Mouse (Mus musculus): ENCODE data around the gene Tnip1.

Tnip1 gene

DNA sequence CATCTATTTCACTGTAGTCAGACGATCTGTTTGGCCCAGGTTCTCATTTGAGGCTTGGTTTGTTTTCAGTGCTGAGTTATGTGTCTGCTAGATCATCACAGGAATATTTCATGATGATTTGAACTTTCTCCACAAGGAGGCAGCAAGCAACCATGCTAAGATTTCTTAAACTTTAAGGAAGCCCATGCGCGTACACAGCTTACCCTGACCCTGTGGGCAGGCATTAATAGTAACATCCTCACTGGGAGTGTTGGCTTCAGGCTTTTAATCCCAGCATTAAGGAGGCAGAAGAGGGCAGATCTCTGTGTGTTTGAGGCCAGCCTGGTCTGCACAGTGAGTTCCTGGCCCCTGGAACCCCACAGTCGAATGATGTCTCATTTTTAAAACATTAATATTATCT, 83.3 kb downstream of the Tnip1 start:
- DNase-seq (ENCODE audit: low read depth, low spot score): peak; percentile 85

DNA sequence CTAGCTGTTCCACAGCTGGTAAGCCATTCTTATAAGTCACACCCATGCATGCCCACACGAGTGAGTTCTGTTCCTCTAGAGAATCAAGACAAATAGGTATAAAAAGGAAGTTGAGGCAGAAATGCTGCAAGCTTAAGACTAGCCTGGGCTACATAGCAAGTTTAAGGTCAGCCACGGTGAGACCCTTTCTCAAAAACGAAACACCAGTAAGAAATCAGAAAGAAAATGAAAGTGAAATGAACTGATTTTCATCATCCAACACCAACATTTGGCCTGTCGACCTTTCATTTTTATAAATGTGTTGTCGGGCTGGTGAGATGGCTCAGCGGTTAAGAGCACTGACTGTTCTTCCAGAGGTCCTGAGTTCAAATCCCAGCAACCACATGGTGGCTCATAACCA, 83.8 kb downstream of the Tnip1 start:
- no peak for DNase-seq (ENCODE audit: low read depth, low spot score)

DNA sequence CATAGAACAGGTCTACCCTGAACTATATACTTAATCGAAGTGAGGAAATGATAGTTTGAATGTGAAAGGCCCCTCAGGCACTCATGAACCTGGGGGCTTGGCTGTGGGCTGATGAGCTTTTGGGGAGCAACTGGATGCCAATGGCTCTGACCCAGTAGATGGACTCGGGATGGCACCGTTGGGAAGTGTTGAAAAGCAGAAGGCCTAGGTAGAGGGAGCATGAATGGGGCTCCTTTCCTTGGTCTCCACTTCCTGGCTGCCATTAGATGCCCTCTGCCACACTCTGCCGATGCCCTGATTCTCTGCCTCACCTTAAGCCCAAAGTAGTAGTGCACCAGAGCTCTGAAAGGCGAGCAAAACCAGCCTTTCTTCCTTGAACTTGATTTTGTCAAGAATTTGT, 86.7 kb downstream of the Tnip1 start:
- no peak for DNase-seq (ENCODE audit: low read depth, low spot score)

DNA sequence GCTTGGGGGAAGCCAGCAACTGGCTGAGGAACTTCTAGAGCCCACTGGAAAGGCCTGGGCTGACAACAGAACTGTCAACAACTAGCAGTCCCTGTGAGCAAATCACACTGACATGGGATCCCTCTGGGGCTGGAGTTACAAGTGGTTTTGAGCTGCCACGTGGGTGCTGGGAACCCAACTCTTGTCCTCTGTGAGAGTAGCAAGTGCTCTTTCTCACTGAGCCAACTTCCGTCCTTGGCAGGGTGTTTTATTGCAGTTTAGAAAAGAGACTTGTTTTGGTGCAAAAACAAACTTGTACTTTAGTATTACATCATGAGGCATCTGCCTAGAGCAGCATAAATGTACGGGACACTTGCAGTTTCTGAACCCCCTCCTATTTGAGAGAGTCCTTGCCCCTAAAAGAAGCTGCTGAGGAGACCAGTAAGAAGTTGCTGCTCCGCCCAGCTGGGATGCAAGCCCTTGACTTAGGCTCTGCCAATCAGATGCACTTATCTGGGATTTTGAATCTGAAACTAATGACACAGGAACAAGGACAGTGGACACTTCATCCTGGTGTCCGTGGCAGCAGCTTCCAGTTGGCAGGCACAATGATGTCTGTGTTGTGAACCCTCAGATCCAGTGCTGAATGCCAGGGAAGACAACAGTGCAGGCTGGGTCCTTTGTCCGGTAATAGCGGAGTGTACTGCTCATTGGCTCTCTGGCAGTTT, 90.7 kb downstream of the Tnip1 start:
- DNase-seq (ENCODE audit: low read depth, low spot score): no peak

DNA sequence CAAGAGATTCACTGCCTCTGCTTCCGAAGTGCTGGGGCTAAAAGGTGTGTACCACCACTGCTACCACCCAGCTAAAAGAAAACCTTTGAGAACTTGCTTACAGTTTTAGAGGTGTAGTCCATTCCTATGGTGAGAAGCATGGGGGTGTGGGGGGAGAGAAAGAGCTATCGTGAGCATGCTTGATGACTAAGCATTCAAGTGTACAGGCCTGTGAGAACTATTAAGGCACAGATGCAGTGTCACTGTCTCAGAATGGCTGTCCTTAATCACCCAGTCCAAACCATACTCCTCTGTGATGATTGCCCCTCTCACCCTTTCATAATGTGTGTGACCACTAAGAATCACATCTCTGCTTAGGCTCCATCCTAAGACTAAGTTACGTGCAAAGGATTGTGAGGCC, 93.4 kb downstream of the Tnip1 start:
- no peak for DNase-seq (ENCODE audit: low read depth, low spot score)

DNA sequence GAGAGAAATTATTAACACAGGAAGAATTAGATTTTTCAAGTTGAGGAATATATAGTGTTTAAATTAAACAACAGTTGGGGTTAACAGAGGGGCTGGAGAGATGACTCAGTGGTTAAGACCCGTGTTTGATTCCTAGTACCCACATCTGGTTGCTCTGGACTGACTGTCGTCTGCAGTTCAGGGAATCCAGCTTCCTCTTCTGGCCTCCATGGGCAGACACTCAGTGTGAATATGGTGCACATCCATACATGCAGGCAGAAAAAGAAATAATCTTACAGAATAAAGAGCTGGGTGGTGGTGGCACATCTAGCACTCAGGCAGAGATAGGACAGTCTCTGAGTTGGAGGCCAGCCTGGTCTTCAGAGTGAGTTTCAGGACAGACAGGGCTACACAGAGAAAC, 94.3 kb downstream of the Tnip1 start:
- DNase-seq (ENCODE audit: low read depth, low spot score): no peak

DNA sequence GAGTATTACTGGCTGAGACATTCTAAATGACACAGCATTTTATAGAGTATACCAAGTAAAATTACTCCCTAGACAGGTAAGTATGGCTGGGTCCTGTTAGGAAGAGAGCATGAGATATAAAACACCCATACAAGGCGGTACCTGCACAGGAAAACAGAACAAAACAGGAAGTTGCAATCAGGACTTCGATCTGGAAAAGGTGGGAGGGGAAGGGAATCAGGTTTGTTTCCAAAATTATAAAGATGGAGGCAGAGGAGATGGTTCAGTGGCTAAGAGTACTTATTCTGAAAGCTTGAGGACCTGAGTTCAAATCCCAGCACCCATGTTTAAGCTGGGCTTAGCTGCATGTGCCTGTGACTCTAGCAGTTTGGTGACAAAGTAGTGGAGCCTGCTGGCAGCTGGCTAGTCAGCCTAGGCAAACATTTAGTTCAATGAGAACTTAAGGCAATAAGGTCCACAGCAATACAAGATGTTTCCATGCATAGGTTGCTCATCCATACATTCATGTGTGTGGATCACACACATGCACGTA, 94.7 kb downstream of the Tnip1 start:
- DNase-seq (ENCODE audit: low read depth, low spot score): peak; percentile 15

DNA sequence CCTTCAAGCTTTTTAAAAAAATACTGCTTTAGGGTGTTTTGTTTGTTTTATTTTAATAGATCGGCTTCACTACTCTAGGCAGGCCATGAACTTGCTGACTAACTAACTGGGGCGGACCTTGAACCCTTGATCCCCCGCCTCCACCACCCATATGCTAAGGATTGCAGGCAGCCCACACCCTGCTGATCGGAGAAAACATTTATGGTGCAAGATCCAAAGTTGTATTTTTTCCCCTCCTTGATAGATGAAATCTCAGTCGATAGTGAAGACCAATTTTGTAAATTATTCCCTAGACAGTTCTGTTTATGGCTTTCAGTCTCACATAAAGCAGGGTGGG, 95.7 kb downstream of the Tnip1 start:
- no peak for DNase-seq (ENCODE audit: low read depth, low spot score)

DNA sequence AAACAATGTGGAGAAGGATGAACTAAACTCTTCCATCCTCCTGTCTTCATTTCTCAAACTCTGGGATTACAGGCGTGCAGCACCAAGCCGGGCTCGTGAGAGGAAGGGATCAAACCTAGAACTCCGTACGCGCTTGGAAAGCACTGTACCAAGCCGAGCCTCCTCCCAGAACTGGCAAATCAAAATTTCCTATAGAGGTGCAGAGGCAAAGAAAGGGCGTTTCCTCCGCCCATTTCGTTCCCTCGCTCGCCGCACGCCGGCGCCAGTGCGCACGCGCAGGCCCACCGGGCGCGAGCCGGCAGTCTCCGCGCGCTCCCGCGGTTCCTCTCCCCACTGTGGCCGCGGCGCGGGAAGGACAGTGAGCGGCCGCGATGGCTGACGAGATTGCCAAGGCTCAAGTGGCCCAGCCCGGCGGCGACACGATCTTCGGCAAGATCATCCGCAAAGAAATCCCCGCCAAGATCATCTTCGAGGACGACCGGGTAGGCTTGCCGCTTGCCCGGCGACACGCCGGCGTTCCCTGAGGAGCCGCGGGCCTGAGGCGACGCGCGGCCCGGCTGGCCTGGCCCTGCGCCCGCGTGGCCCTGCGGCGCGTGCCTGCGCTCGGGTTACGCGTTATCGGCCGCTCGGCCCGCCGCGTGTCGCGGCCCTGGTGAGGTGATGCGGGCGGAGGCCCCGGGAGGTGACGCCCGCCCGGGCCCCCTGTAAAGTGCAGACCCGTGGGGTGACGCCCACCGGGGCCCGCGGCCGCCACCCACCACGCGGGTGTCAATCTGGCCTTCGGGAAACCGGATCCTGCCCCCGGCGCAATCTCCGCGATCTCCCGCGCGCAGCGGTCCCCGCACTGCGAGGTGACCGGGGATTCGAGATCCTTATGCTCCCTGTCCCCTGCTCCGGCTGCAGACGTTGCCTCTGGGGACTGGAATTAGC, 96.3 kb downstream of the Tnip1 start, which contains the start of gene Hint1:
TSS of gene Hint1 (plus strand) at position 265 of the 930 bp plus-strand sequence.
- peak; percentile 94 for DNase-seq (ENCODE audit: low read depth, low spot score)

DNA sequence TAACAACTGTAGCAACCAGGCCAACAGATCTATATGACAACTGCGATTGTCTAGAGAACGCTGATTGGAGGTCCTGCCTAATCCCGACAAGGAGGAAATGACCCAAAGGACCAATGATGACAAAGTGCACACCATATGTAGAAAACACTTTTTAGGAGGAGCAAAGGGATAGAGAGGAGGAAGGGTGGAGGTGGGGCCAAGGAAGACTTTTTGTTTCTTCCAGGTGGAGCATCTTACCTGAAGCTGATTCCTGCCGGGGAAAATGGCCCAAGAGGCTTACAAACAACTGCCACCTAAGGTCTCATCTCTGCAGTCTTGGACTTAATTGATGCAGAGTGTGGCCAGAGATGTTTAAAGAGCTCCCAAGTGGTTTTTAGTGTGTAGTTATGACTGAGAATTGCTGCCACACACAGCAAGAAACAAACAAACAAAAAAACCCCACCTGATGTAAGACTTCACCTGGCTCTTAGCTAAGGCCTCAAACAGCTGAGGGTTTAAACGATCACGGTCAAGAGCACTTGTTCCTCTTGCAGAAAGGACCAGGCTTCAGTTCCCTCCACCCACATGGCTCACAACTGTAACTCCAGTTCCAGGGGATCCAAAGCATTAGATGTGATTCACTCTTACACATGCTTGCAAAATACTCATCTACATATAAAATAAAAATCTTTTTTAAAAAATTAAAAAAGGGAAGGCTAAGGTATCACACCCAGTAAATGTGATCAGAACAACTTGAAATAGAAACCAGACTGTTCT, 97.2 kb downstream of the Tnip1 start:
- peak; percentile 17 for DNase-seq (ENCODE audit: low read depth, low spot score)

DNA sequence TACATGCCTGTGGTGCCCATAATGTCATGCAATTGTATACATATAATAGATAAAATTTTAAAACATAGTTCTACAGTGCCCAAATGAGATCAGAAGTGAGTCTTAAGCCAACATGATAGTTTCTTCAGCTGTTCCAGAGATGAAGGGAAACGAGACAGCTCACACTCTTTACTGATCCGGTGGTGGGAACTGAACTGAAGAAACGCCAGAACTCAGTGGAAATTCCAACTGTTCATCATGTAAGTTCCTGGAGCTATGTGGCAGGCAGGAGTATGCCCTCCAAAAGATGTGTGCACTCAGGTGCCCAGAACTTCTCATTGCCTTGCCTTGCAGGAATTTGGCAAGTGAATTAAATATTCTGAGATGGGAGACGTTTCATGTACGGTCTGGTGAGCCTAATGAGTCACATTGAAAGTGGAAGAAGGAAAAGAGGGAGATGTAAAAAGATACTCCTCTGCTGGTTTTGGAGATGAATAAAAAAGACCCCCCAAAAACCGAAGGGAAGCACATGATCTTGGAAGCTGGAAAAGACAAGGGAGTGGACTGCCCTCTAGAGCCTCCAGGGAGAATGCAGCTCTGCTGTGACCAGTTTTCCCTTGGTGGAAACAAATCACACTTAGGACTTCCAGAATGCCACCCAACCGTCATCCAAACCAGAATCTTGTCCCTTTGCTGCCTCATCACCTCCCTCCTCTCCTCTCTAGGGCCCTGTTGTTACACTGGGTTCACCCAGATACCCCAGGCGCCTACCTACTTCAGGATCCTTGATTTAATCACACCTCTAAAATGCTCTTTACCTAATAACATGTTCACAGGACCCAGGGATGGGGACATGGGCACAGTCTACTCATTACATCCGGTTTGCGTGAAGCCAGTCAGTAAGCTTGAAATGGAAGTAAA, 99.8 kb downstream of the Tnip1 start:
- peak; percentile 61 for DNase-seq (ENCODE audit: low read depth, low spot score)

DNA sequence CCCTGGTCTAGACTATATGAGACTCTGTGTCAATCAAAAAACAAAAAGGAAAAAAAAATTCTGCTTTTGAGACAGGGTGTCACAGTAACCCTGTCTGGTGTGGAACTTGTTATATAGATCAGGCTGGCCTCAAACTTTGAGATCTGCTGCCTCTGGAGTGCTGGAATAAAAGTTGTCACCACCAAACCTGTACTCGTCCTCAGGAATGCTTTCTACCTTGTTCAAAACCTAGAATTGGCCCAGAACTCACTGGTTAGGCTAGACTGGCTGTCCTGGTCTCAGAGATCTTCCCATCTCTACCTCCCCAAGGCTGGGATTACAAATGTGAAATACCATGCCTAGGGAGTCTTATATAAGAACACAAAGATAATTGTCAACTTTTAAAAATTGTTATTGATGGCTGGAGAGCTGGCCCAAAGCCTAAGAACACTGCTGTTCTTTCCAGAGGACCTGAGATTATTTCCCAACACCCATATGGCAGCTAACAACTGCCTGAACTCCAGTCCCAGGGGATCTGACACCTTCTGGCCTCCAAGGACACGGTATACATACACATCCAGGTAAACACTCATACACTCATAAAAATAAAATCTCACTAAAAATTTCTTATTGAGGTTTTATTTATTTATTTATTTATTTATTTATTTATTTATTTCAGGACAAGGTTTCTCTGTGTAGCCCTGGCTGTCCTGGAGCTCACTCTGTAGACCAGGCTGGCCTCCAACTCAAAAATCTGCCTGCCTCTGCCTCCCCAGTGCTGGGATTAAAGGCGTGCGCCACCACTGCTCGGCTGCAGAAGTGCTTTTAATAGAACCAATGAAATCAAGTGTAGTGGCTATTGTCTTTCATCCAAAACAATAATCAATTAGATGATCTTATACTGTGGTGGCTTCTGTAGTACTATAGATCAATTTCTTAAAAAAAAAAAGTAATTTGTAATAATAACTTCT, 101.0 kb downstream of the Tnip1 start:
- DNase-seq (ENCODE audit: low read depth, low spot score): peak; percentile 15
